Mouse (Mus musculus) ES-E14 (cell line): ENCODE measurements around the gene Arhgap29. TPM values are rescaled to one million over a fixed set of nuclear protein-coding genes. Genes with fewer than 3 reads are reported as not detected.

Experiments used
- DNase-seq: peaks from one replicate; pipeline ENCODE4 v3.0.0-alpha.2; 2013; ENCODE audit warnings: low read depth, low spot score
- H3K27ac ChIP-seq: 2 replicates; pipeline ENCODE4 v1.5.1; 2012; ENCODE audit warnings: low read depth, mild to moderate bottlenecking, low read length, moderate library complexity, mixed read lengths; ENCODE audit not compliant: poor library complexity, insufficient read depth, severe bottlenecking
- H3K36me3 ChIP-seq: 2 replicates; pipeline ENCODE4 v1.6.1; 2012; ENCODE audit warnings: mild to moderate bottlenecking, low read length, moderate library complexity, mixed read lengths; ENCODE audit not compliant: control insufficient read depth, poor library complexity, insufficient read depth, severe bottlenecking
- H3K4me1 ChIP-seq, 2 experiments: fragments of 150-350 bp in 1 of 2; sonication (generic) in 1 of 2; 2 replicates each; pipeline ENCODE4 v1.6.1; 2012; ENCODE audit warnings: low read length in 2 of 2, mild to moderate bottlenecking in 1 of 2, mixed read lengths in 1 of 2; ENCODE audit not compliant: control insufficient read depth in 2 of 2, insufficient read depth in 2 of 2, poor library complexity in 1 of 2
- H3K4me3 ChIP-seq, 2 experiments: fragments of 150-350 bp in 1 of 2; sonication (generic) in 1 of 2; 2 replicates each; pipeline ENCODE4 v1.5.1; 2012; ENCODE audit warnings: low read length in 2 of 2, low read depth in 1 of 2, mild to moderate bottlenecking in 1 of 2, mixed read lengths in 1 of 2; ENCODE audit not compliant: insufficient read depth in 1 of 2, poor library complexity in 1 of 2, severe bottlenecking in 1 of 2
- H3K9ac ChIP-seq: 2 replicates; pipeline ENCODE4 v1.6.1; 2012; ENCODE audit warnings: low read depth, mild to moderate bottlenecking, low read length, mixed read lengths; ENCODE audit not compliant: poor library complexity, insufficient read depth, severe bottlenecking
- H3K9me3 ChIP-seq: fragments of 150-350 bp; sonication (generic); 2 replicates; pipeline ENCODE4 v1.6.1; 2012; ENCODE audit warnings: low read depth, mild to moderate bottlenecking, low read length; ENCODE audit not compliant: control insufficient read depth, insufficient read depth
- CHD2 ChIP-seq: IDR thresholded peaks from 2 replicates; pipeline ENCODE4 v1.6.1; 2014; ENCODE audit warnings: mild to moderate bottlenecking, low read depth, low read length, inconsistent platforms
- HCFC1 ChIP-seq: IDR thresholded peaks from 2 replicates; pipeline ENCODE4 v1.6.1; 2012; ENCODE audit warnings: low read length, inconsistent platforms, borderline replicate concordance; ENCODE audit not compliant: insufficient read depth
- MAFK ChIP-seq: IDR thresholded peaks from 2 replicates; pipeline ENCODE4 v1.6.1; 2014; ENCODE audit warnings: mild to moderate bottlenecking, low read depth, low read length, inconsistent platforms; ENCODE audit not compliant: insufficient read depth
- ZC3H11A ChIP-seq: IDR thresholded peaks from 2 replicates; pipeline ENCODE4 v1.6.1; 2012; ENCODE audit warnings: low read depth, mild to moderate bottlenecking, inconsistent platforms, low read length, borderline replicate concordance
- ZNF384 ChIP-seq: IDR thresholded peaks from 2 replicates; pipeline ENCODE4 v1.6.1; 2012; ENCODE audit warnings: low read depth, low read length, inconsistent platforms
- in situ Hi-C, 2 experiments: fragments of 600-800 bp; cut with MboI; formaldehyde crosslinking; loops; one replicate each; pipeline ENCODE4 v1.15.1; 2025; ENCODE audit warnings: low sequenced_read_pairs in 2 of 2, inconsistent platforms in 1 of 2; ENCODE audit not compliant: unreplicated experiment in 2 of 2
- total RNA-seq: library from RNA; depleted of rRNA; stranded (reverse); fragments of 300-350 nt; gene quantifications from 2 replicates; pipeline ENCODE4 v1.2.3, GENCODE M21; 2012

Arhgap29 gene
- total RNA-seq, 1 experiment, result 25.1 TPM

DNA sequence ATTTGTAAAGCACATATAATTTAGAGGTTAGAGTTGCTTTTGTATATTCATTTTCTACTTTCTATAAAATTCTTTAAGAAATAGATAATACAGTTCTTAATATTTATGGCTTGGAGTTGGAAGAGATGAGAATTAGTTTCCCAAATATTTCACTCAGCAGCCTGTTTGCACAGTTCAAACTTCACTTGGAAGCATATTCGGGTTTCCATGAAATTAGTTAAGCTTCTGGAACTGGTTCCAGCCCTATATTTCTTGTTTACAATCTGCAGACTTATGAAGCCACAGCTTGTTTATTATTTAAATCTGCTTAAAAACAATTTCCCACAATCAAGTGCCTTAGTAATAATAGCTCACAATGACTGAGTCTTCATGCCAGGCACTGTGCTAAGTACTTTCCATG is 17.1 kb downstream of the Arhgap29 start:
- Histone ChIP-seq H3K9ac (no peak overlapping the region), H3K36me3 (no peaks in the 10 kb centered on the region)

DNA sequence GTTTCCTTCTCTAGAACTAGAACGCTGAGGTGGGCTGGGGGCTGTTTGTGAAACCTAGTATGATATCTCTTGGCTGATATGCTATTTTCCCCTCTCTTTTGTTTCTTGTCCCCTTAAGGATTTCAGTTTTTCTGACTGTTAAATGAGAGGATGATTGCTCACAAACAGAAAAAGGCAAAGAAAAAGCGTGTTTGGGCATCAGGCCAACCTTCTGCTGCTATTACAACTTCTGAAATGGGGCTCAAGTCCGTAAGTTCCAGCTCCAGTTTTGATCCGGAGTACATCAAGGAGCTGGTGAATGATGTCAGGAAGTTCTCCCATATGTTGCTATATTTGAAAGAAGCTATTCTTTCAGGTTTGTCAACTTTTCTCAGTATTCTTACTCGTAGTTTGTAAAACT is 21.4 kb downstream of the Arhgap29 start:
- Histone ChIP-seq H3K9ac (no peak overlapping the region), H3K27ac (no peak overlapping the region), H3K36me3 (no peaks in the 10 kb centered on the region), H3K4me3 (no peak overlapping the region), H3K9me3 (no peaks in the 10 kb centered on the region), H3K4me1 (no peaks in the 10 kb centered on the region)
- in situ Hi-C loops, result loop anchor here in 1 of 2 experiments (25.0 kb wide), 1 partner anchor 139 kb away; no protein-coding TSS in a partner anchor
- DNase-seq, result no peak
- TF ChIP-seq ZNF384 (no peak), ZC3H11A (no peak), CHD2 (no peak), HCFC1 (no peak), MAFK (no peak)

More for the DNA sequence above, 17.1 kb downstream of the Arhgap29 start:
- DNase-seq, result no peak
- TF ChIP-seq ZC3H11A (no peak), HCFC1 (no peak), CHD2 (no peak), MAFK (no peak), ZNF384 (no peak)
- no peak overlapping the region for H3K4me3 ChIP-seq
- no peaks in the 10 kb centered on the region for H3K4me1 ChIP-seq
- no peaks in the 10 kb centered on the region for H3K9me3 ChIP-seq
- in situ Hi-C loops, result loop anchor here in 1 of 2 experiments (25.0 kb wide), 1 partner anchor 143 kb away; no protein-coding TSS in a partner anchor
- H3K27ac ChIP-seq, result no peak overlapping the region

GRCm38 (mm10) chr3:121975381-121975780 is 23.0 kb downstream of the Arhgap29 start:
- Histone ChIP-seq H3K27ac (no peak overlapping the region), H3K36me3 (no peaks in the 10 kb centered on the region), H3K9me3 (no peaks in the 10 kb centered on the region), H3K4me1 (no peaks in the 10 kb centered on the region), H3K9ac (no peak overlapping the region), H3K4me3 (no peak overlapping the region)
- TF ChIP-seq ZC3H11A (no peak), CHD2 (no peak), HCFC1 (no peak), ZNF384 (no peak), MAFK (no peak)
- DNase-seq, result no peak
- in situ Hi-C loops, result no loop called here

DNA sequence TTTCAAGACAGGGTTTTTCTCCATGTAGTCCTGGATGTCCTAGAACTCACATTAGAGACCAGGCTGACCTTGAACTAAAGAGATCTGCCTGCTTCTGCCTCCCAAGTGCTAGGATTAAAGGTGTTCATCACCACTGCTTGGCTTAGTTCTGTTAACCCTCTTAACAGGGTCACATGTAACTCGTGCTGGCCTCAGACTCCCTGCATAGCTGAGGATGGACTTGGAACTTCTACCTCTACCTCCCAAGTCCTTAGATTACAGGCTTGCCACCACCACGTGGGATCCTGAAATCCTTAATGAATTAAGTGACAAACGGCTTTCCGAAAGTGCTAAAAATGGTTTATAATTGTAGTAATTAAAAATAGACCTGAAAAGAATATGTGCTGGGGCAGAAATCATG is 29.0 kb downstream of the Arhgap29 start:
- in situ Hi-C loops, result no loop called here
- peaks cover 2% of the 10 kb centered on the region; the same call in 1 of the 2 replicates for H3K36me3 ChIP-seq
- TF ChIP-seq CHD2 (no peak), ZNF384 (no peak), MAFK (no peak), ZC3H11A (no peak), HCFC1 (no peak)
- DNase-seq, result no peak
- no peak overlapping the region for H3K27ac ChIP-seq
- no peaks in the 10 kb centered on the region for H3K9me3 ChIP-seq
- no peak overlapping the region for H3K9ac ChIP-seq
- H3K4me3 ChIP-seq, result no peak overlapping the region
- H3K4me1 ChIP-seq, result peaks cover 0 to 3% of the 10 kb centered on the region in 2 experiments; a peak in 1 of 4 replicates

- in situ Hi-C loops, result no loop called here
- H3K27ac ChIP-seq, result no peak overlapping the region
- H3K9ac ChIP-seq, result no peak overlapping the region
- TF ChIP-seq ZC3H11A, result no peak
- TF ChIP-seq ZNF384, result no peak
- no peak for TF ChIP-seq MAFK
- TF ChIP-seq CHD2, result no peak
- no peak for TF ChIP-seq HCFC1
- no peaks in the 10 kb centered on the region for H3K9me3 ChIP-seq
- DNase-seq, result no peak
- no peak overlapping the region for H3K4me3 ChIP-seq
- H3K4me1 ChIP-seq, result peaks cover 0 to 3% of the 10 kb centered on the region in 2 experiments; a peak in 1 of 4 replicates
- peaks cover 2% of the 10 kb centered on the region; the same call in 1 of the 2 replicates for H3K36me3 ChIP-seq
Observed at GRCm38 (mm10) chr3:121982450-121982849, 30.1 kb downstream of the Arhgap29 start.
